13 mouse cellular contexts compared by ENCODE assay signal in genomic region chr5:148354536-148354935, GRCm38 (mm10).
"Had no signal": no experiment of that assay in that cellular context is flagged by ENCODE, and none has a peak within 500 bp of the region (broad histone marks: within the 10 kb centered on the region; RNA-seq: fewer than 3 reads in every experiment).

No protein-coding gene starts in this region.

- H3K27me3 ChIP-seq: limb, embryonic 12.5 days; liver, embryonic 13.5 days; midbrain, embryonic 13.5 days; neural tube, embryonic 15.5 days had no signal

- H3K27ac ChIP-seq: kidney, postnatal 0 days; limb, embryonic 12.5 days; liver, embryonic 13.5 days; midbrain, embryonic 13.5 days; neural tube, embryonic 15.5 days had no signal

- H3K4me2 ChIP-seq: limb, embryonic 12.5 days; liver, embryonic 13.5 days; midbrain, embryonic 13.5 days; neural tube, embryonic 15.5 days had no signal

- H3K36me3 ChIP-seq: limb, embryonic 12.5 days; midbrain, embryonic 13.5 days; neural tube, embryonic 15.5 days had no signal

- H3K4me1 ChIP-seq: liver, embryonic 13.5 days; midbrain, embryonic 13.5 days had no signal

- DNase-seq: kidney, postnatal 36 days; layer of hippocampus, adult 9-11 months; layer of hippocampus, postnatal 36 days; liver; liver, embryonic 13.5 days; liver, postnatal 0 days; right cerebral cortex, adult 18-20 months; right cerebral cortex, postnatal 25 days; thymus, postnatal 36 days had no signal

- H3K9me3 ChIP-seq: limb, embryonic 12.5 days; liver, embryonic 13.5 days; midbrain, embryonic 13.5 days; neural tube, embryonic 15.5 days had no signal

- H3K4me3 ChIP-seq: limb, embryonic 12.5 days; liver, embryonic 13.5 days; midbrain, embryonic 13.5 days; neural tube, embryonic 15.5 days had no signal

- H3K9ac ChIP-seq: limb, embryonic 12.5 days; liver, embryonic 13.5 days; liver, postnatal 0 days; midbrain, embryonic 13.5 days; neural tube, embryonic 15.5 days had no signal

- ATAC-seq: liver, postnatal 0 days; midbrain, embryonic 13.5 days had no signal
